Mouse (Mus musculus) lung, embryonic 16.5 days (tissue): ENCODE results near the gene Tgfbr3. TPM values are rescaled to one million over a fixed set of nuclear protein-coding genes. Genes with fewer than 3 reads are reported as not detected.

Source experiments
- ATAC-seq: fragments of 200-750 bp; cut with Nextera tagmentation; 2 replicates; pipeline ENCODE4 v1.8.0; 2017; ENCODE audit warnings: low read depth, mild to moderate bottlenecking, moderate library complexity
- H3K27ac ChIP-seq: fragments of 300-500 bp; sonication (generic); 2 replicates; pipeline ENCODE4 v1.5.1; 2014; ENCODE audit warnings: mild to moderate bottlenecking, control low read depth, low read length
- H3K27me3 ChIP-seq: fragments of 300-500 bp; sonication (generic); 2 replicates; pipeline ENCODE4 v1.6.1; 2014; ENCODE audit warnings: low read depth, low read length, mixed read lengths; ENCODE audit not compliant: control insufficient read depth, insufficient read depth
- H3K36me3 ChIP-seq: fragments of 300-500 bp; sonication (generic); 2 replicates; pipeline ENCODE4 v1.6.1; 2014; ENCODE audit warnings: low read length; ENCODE audit not compliant: control insufficient read depth, insufficient read depth
- H3K4me1 ChIP-seq: fragments of 300-500 bp; sonication (generic); replicated peaks from 2 replicates; pipeline ENCODE4 v1.6.1; 2014; ENCODE audit warnings: low read length, mixed read lengths; ENCODE audit not compliant: control insufficient read depth, insufficient read depth
- H3K4me2 ChIP-seq: fragments of 300-500 bp; sonication (generic); 2 replicates; pipeline ENCODE4 v1.6.1; 2014; ENCODE audit warnings: low read depth, low read length, control low read depth
- H3K4me3 ChIP-seq: fragments of 300-500 bp; sonication (generic); 2 replicates; pipeline ENCODE4 v1.5.1; 2014; ENCODE audit warnings: mild to moderate bottlenecking, low read length, control low read depth
- H3K9ac ChIP-seq: fragments of 300-500 bp; sonication (generic); 2 replicates; pipeline ENCODE4 v1.6.1; 2014; ENCODE audit warnings: low read length, control low read depth
- H3K9me3 ChIP-seq: fragments of 300-500 bp; sonication (generic); 2 replicates; pipeline ENCODE4 v1.6.1; 2016; ENCODE audit warnings: low read length; ENCODE audit not compliant: control insufficient read depth
- WGBS: fragments of 180-500 bp; shearing (Covaris S2); extraction: QIAGEN DNeasy Blood & Tissue Kit; methylation state at CpG from one replicate; pipeline ENCODE4 v1.1.7; 2014; 5-methylcytosine and 5-hydroxymethylcytosine counted together
- polyA plus RNA-seq: library from polyadenylated mRNA; unstranded; fragments of >200 nt; fragmentation: Nextera tagmentation; extraction: Ambion mirVana; gene quantifications from 2 replicates; pipeline ENCODE4 v1.2.1, GENCODE M21; 2015

The Tgfbr3 gene
- polyA plus RNA-seq, 1 experiment from 2014 or later, result 29.1 TPM

DNA sequence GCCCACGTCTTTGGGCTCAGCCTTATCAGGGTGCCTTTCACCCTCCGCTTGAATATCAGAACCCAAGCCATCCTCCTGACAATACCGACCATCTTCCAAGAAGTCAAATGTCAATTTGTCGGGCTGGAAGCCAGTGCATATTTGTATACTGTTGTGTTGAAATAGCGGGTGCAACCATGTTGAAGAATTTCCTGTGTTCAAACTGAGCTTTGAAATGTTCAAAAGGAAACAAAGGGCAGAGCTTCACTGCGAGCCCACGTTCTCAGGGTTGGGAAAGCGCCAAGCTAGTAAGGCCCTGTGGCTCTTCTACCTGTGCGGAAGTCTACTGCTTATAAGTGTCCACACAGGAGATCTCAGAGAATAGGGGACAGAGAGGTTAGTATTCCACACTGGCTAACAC lies 66.4 kb downstream of the Tgfbr3 start:
- H3K27me3 ChIP-seq, result no peaks in the 10 kb centered on the region
- H3K36me3 ChIP-seq, result peaks cover 3% of the 10 kb centered on the region; the same call in 1 of the 2 replicates
- H3K27ac ChIP-seq, result peak overlapping the region; percentile 70
- peak; percentile 37 for ATAC-seq
- 45% methylated on average over 9 of the region's 9 CpGs for WGBS
- H3K4me1 ChIP-seq, result peaks cover 39% of the 10 kb centered on the region
- no peaks in the 10 kb centered on the region; the same call in 1 of the 2 replicates for H3K9me3 ChIP-seq
- no peak overlapping the region for H3K4me3 ChIP-seq
- no peak overlapping the region for H3K9ac ChIP-seq
- no peak overlapping the region for H3K4me2 ChIP-seq

DNA sequence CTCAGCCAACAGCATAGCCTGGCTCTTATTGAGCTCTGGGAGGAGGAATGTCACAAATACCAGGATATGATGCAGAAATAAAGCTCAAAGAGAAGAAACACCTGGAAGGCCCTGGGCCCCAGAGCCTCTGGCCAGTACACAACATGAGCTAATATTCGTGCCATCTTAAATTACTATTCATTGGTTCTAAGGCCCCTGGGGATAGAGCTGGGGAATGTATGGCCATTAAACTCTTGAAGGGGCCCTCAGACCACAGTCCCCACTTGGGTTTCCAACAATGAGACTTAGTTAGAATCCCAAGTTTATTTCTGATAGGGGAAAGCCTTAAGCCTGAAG lies 66.8 kb downstream of the Tgfbr3 start:
- no peaks in the 10 kb centered on the region; the same call in 1 of the 2 replicates for H3K9me3 ChIP-seq
- H3K4me1 ChIP-seq, result peaks cover 42% of the 10 kb centered on the region
- H3K4me2 ChIP-seq, result no peak overlapping the region
- peak overlapping the region; percentile 70 for H3K27ac ChIP-seq
- no peak overlapping the region for H3K9ac ChIP-seq
- H3K36me3 ChIP-seq, result peaks cover under 1% of the 10 kb centered on the region; the same call in 1 of the 2 replicates
- no peak overlapping the region for H3K4me3 ChIP-seq
- WGBS, result 71% methylated on average over 1 of the region's 1 CpGs
- peak; percentile 8; the same call in 1 of the 2 replicates for ATAC-seq
- H3K27me3 ChIP-seq, result no peaks in the 10 kb centered on the region

DNA sequence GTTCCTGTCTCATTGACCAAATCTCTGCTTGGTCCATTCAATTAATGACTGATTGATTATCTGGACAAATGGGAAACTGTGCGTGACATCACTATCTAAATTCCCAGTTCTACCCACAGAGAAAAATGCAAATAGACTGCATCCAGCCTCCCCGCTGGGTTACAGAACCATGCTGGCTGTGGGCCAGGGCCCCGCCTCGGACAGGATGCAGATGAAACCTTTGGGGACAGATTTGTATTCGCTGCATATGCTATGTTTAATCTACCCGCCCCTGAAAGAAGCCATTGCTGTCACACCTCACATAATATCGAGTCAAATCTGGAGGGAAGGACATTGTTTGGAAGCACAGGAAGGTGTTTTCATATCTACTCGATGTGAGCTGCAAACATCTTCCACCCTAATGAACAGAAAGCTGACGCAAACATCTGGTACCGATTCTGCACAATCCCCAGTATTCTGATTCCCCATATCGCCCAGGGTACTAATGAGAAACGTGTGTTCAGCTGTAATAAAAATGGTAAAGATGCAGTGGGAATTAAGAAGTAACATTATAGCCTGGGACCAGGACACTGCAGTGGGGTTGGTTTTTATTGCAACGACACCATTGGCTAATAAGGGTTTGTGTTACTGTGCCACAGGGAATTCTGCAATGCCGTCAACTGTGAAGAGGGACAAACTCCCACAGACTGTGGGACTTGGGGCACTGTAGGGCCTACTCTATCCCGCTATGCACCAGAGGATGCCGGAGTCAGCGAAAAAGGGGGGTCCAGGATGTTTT lies 67.3 kb downstream of the Tgfbr3 start:
- Histone ChIP-seq H3K9me3 (no peaks in the 10 kb centered on the region), H3K9ac (no peak overlapping the region), H3K4me2 (no peak overlapping the region), H3K4me1 (peaks cover 46% of the 10 kb centered on the region), H3K27me3 (no peaks in the 10 kb centered on the region), H3K27ac (peak overlapping the region; percentile 70), H3K4me3 (no peak overlapping the region), H3K36me3 (no peaks in the 10 kb centered on the region)
- peak; percentile 41; the same call in 1 of the 2 replicates for ATAC-seq
- WGBS, result 43% methylated on average over 17 of the region's 17 CpGs

DNA sequence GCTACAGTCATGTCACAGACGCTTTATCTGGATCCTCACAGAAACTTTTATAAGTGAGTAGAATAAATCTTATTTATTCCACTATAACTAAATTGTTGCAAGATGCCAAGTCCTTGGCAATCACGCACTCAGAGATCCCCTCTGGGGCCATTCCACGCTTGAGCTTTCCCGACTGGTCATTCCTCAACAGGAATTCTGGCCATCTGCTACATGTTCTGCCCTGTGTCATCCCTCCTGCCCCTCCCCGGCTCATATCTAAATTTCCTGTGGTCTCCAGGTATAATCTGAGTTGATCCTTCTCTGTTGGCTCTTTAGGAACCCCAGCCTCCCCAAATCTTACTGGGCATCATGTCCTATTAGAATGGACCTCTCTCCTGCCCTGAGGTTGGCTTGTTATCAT lies 68.5 kb downstream of the Tgfbr3 start:
- WGBS, result 56% methylated on average over 5 of the region's 5 CpGs
- Histone ChIP-seq H3K9me3 (no peaks in the 10 kb centered on the region), H3K9ac (no peak overlapping the region), H3K27ac (no peak overlapping the region), H3K27me3 (no peaks in the 10 kb centered on the region), H3K4me1 (peaks cover 48% of the 10 kb centered on the region), H3K36me3 (no peaks in the 10 kb centered on the region), H3K4me2 (no peak overlapping the region), H3K4me3 (no peak overlapping the region)
- ATAC-seq, result no peak

DNA sequence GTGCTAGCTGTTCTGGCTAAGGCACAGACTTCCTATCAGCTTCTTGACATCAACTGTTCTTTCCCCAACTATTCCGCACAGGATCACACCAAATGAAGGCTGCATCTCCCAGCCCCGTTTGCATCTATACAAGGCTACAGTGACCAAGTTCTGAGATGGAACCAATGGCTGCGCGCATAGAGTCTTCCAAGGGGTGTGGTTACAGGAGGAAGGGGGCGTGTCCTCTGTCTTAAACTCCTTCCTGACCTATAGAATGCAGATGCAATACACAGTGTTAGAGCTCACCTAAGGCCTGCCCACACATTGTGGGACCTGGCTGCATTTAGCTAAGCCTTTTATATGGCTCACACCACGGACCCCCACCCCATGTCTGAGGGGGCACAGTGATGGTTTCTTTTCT lies 69.5 kb downstream of the Tgfbr3 start:
- Histone ChIP-seq H3K27me3 (no peaks in the 10 kb centered on the region), H3K27ac (peak overlapping the region; percentile 29; the same call in 1 of the 2 replicates), H3K4me1 (peaks cover 48% of the 10 kb centered on the region), H3K9ac (no peak overlapping the region), H3K36me3 (no peaks in the 10 kb centered on the region), H3K9me3 (no peaks in the 10 kb centered on the region), H3K4me3 (no peak overlapping the region), H3K4me2 (no peak overlapping the region)
- ATAC-seq, result no peak
- 81% methylated on average over 6 of the region's 6 CpGs for WGBS

DNA sequence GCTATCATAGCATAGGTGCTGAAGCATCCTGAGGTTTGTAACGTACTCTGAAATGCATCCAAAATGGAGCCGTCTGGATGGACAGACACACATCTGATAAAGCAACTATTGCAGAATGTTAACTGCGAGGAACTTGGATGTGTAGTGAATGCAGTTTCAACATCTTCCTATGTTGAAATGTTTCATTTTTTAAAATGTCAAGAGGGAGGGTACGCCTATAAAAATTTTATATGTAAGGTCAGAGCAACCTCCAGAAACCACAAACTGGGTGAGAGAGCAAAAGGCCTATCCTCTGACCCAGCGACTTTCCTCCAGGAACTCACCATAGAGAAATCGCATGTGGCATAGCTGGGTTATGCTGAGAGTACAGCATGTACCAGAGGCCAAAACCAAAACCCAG lies 70.1 kb downstream of the Tgfbr3 start:
- Histone ChIP-seq H3K4me2 (no peak overlapping the region), H3K27ac (peak overlapping the region; percentile 29; the same call in 1 of the 2 replicates), H3K4me1 (peaks cover 44% of the 10 kb centered on the region), H3K9me3 (no peaks in the 10 kb centered on the region), H3K36me3 (peaks cover 3% of the 10 kb centered on the region; the same call in 1 of the 2 replicates), H3K27me3 (no peaks in the 10 kb centered on the region), H3K9ac (no peak overlapping the region), H3K4me3 (no peak overlapping the region)
- peak; percentile 11; the same call in 1 of the 2 replicates for ATAC-seq
- 72% methylated on average over 6 of the region's 6 CpGs for WGBS

DNA sequence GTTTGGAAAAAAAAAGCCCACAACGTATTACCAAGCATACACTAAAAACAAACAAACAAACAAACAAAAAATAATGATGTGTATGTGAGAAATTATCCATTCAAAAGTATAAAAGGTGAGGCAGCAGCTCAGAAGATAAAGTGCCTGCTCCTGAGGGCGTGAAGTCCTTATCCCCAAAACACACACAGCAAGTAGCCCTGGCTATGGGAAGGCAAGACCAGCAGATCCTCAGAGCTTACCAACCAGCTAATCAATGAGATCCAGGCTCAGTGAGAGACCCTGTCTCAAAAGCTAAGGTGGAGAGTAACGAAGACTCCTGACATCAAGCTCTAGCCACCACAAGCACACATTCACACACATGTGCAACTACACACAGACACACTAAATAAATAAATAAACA lies 70.8 kb downstream of the Tgfbr3 start:
- no peak overlapping the region for H3K4me3 ChIP-seq
- H3K9me3 ChIP-seq, result no peaks in the 10 kb centered on the region
- whole genome bisulfite sequencing, result 71% methylated on average over 3 of the region's 3 CpGs
- H3K27ac ChIP-seq, result no peak overlapping the region
- H3K36me3 ChIP-seq, result peaks cover 3% of the 10 kb centered on the region; the same call in 1 of the 2 replicates
- H3K4me1 ChIP-seq, result peaks cover 38% of the 10 kb centered on the region
- no peak overlapping the region for H3K9ac ChIP-seq
- H3K4me2 ChIP-seq, result no peak overlapping the region
- no peaks in the 10 kb centered on the region for H3K27me3 ChIP-seq
- no peak for ATAC-seq

DNA sequence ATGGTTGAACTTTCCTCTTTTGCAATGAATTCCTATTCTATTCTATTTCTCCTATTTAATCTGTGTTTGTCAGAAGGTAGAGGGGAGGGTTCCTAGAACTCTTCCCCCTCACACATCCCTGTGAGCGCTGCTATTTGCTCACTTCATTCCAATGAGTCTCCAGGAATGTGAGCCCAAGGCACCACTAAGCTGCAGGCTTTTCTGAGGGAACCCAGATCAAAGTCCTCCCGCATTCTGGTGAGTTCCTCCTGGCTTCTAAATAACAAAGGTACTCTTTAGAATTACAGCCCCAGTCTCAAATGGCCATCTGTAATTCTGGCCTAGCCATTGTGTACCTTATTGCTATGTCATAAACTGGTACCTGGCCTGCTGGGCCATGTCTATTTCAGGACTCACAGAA lies 72.3 kb downstream of the Tgfbr3 start:
- H3K27ac ChIP-seq, result 0 out of 2 replicates have a peak overlapping the region, but pooled peaks have one; percentile 3
- H3K27me3 ChIP-seq, result no peaks in the 10 kb centered on the region
- H3K4me2 ChIP-seq, result no peak overlapping the region
- peaks cover 25% of the 10 kb centered on the region for H3K4me1 ChIP-seq
- ATAC-seq, result no peak
- 49% methylated on average over 2 of the region's 2 CpGs for WGBS
- H3K36me3 ChIP-seq, result peaks cover 3% of the 10 kb centered on the region; the same call in 1 of the 2 replicates
- H3K9ac ChIP-seq, result no peak overlapping the region
- H3K4me3 ChIP-seq, result no peak overlapping the region
- no peaks in the 10 kb centered on the region for H3K9me3 ChIP-seq

DNA sequence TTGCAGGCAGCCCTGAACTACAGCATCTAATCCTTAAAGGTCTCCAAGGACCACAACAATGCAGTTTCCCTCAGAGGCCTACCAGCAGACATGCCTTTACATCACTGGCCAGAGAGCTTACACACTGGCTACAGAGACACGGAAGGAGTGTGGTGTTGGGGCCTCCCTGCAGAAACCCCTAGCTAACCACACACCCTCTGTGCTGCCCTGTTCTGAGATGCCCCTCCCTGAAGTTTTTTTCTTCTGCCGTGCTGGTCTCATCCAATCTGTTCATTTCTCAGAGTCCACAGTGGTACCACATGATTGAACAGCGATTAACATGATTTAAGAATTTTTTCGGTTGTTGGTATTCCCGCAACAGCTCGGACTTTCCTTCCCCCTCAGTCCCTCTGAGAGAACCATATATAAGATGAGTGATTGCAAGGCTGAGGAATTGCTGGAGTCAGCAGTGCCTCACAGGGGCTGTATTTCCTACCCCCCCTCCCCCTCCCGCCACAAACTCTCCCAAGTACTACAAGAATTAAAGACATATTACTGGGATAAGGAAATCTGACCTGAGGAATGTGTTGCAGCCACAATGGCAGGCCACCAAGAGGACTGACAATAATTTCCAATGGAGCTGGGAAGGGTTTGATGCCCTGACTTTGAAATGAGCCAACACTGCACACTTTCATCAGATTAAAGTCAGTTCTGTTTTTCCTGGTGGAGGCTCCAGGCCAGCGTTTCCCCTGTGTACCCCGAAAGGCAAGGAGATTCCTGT lies 75.9 kb downstream of the Tgfbr3 start:
- no peak overlapping the region for H3K27ac ChIP-seq
- H3K9me3 ChIP-seq, result no peaks in the 10 kb centered on the region
- peak; percentile 56 for ATAC-seq
- 59% methylated on average over 9 of the region's 9 CpGs for WGBS
- no peaks in the 10 kb centered on the region for H3K27me3 ChIP-seq
- H3K4me2 ChIP-seq, result no peak overlapping the region
- no peak overlapping the region for H3K4me3 ChIP-seq
- peaks cover 3% of the 10 kb centered on the region; the same call in 1 of the 2 replicates for H3K36me3 ChIP-seq
- no peak overlapping the region for H3K9ac ChIP-seq
- H3K4me1 ChIP-seq, result peaks cover 11% of the 10 kb centered on the region
